Mouse (Mus musculus): ENCODE measurements around the gene Cfap157. TPM values are rescaled to one million over a fixed set of nuclear protein-coding genes. Genes with fewer than 3 reads are reported as not detected.

Cfap157 gene
- polyA plus RNA-seq, 1 experiment from 2014 or later = 0.45 TPM

DNA sequence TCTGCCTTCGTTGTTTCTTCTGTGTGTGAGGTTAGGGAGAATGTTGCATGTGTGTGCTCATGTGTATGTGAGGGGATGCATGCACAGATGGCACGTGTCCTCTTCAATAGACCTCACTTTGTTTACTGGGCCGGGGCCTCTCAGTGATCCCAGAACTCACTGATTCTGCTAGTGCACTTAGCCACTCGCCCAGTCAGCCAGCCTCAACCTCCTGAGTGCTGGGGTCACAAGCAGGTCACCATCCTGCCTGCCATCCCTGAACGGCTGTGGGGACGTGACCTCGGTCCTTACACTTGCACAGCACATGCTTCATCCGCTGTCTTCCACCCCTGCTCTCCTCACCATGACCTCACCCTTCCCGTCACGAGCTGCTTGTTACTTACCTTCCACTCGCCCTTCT lies 38.9 kb upstream of the Cfap157 start:
- Histone ChIP-seq H3K4me3 (replicated peaks; ENCODE audit: low read depth, low read length) (no peak overlapping the region), H3K9ac (ENCODE audit: low read depth, low read length) (no peak overlapping the region), H3K9me3 (replicated peaks; ENCODE audit: low read length) (no peaks in the 10 kb centered on the region), H3K27ac (no peak overlapping the region), H3K36me3 (ENCODE audit: insufficient read depth, low read length) (no peaks in the 10 kb centered on the region), H3K4me2 (ENCODE audit: low read length) (no peak overlapping the region), H3K4me1 (replicated peaks; ENCODE audit: insufficient read depth, low read length) (0 out of 2 replicates have a peak, but pooled peaks cover 8% of the 10 kb centered on the region), H3K27me3 (ENCODE audit: insufficient read depth, low read length) (no peaks in the 10 kb centered on the region)
- 34% methylated on average over 11 of the region's 11 CpGs for WGBS
- ATAC-seq (replicated peaks; ENCODE audit: low FRiP score, low read depth) (0 out of 2 replicates have a peak, but pooled peaks have one; percentile 31), DNase-seq (ENCODE audit: low spot score) (no peak)
- no peak for TF ChIP-seq CTCF (IDR thresholded peaks at IDR 0.05; ENCODE audit: low read depth)

DNA sequence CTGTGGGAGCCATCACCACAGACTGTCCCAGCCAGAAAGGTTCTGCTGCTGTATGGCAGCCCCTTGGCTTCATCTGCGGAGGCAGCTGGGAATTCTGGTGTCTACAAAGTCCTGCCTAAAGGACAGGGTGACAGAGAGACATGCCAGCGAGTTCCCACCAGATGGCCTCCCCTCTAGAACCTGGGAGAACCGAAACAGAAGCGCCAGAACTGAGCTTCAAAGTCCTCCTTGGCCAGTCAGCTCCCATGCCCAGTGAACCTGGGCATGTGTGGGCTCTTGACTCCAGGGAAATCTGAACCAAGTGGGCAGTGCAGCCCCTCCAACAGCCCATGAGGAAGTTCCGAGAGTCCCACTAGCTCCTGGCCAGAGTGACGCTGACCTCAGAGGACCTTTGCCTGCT lies 38.4 kb upstream of the Cfap157 start:
- DNase-seq (ENCODE audit: low spot score) (no peak), ATAC-seq (replicated peaks; ENCODE audit: low FRiP score, low read depth) (0 out of 2 replicates have a peak, but pooled peaks have one; percentile 30)
- no peaks in the 10 kb centered on the region for H3K36me3 ChIP-seq (ENCODE audit: insufficient read depth, low read length)
- H3K4me3 ChIP-seq (replicated peaks; ENCODE audit: low read depth, low read length) = no peak overlapping the region
- no peaks in the 10 kb centered on the region for H3K9me3 ChIP-seq (replicated peaks; ENCODE audit: low read length)
- H3K4me2 ChIP-seq (ENCODE audit: low read length) = no peak overlapping the region
- no peak overlapping the region for H3K9ac ChIP-seq (ENCODE audit: low read depth, low read length)
- no peak for TF ChIP-seq CTCF (IDR thresholded peaks at IDR 0.05; ENCODE audit: low read depth)
- 79% methylated on average over 6 of the region's 6 CpGs for WGBS
- no peaks in the 10 kb centered on the region for H3K27me3 ChIP-seq (ENCODE audit: insufficient read depth, low read length)
- H3K4me1 ChIP-seq (replicated peaks; ENCODE audit: insufficient read depth, low read length) = 0 out of 2 replicates have a peak, but pooled peaks cover 8% of the 10 kb centered on the region
- H3K27ac ChIP-seq = no peak overlapping the region

DNA sequence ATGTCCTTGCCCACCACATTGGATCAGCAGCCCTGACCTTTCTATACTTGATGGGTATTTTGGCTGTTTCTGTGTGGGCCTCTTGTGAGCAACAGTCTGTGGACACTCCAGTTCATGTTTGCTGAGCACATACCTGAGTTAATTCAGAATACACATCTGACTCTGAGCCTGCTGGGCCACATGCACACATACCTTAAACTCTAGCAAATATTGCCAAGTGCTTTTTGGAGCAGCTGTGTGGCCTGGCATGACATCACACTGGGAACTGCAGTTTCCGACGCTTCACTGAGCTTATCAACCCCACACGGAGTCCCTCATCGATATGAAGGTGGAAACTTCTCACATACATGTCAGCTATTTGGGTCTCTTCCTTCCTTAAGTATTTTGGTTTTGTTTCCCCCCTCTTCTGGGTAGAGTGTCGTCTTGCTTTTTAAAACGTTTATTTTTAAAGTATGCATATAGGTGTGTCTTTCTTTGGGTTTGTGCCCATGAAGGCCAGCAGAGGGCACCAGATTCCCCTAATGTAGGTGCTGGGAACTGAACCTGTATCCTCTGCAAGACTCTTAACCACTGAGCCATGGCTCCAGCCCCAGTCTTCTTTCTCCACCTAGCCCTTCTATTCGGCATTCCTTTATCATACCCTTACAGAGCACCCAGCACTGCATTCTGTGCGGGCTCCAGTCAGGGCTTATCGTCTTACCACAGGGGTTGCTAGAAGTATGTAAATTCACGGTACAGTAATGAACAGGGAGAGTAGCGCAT lies 37.0 kb upstream of the Cfap157 start:
- H3K4me2 ChIP-seq (ENCODE audit: low read length) = no peak overlapping the region
- 69% methylated on average over 11 of the region's 11 CpGs for WGBS
- no peak overlapping the region for H3K27ac ChIP-seq
- no peak for ATAC-seq (replicated peaks; ENCODE audit: low FRiP score, low read depth)
- no peaks in the 10 kb centered on the region for H3K27me3 ChIP-seq (ENCODE audit: insufficient read depth, low read length)
- DNase-seq (ENCODE audit: low spot score) = peak; percentile 56
- no peak overlapping the region for H3K9ac ChIP-seq (ENCODE audit: low read depth, low read length)
- H3K36me3 ChIP-seq (ENCODE audit: insufficient read depth, low read length) = no peaks in the 10 kb centered on the region
- no peak overlapping the region for H3K4me3 ChIP-seq (replicated peaks; ENCODE audit: low read depth, low read length)
- 0 out of 2 replicates have a peak, but pooled peaks cover 8% of the 10 kb centered on the region for H3K4me1 ChIP-seq (replicated peaks; ENCODE audit: insufficient read depth, low read length)
- TF ChIP-seq CTCF (IDR thresholded peaks at IDR 0.05; ENCODE audit: low read depth) = peak; percentile 77
- H3K9me3 ChIP-seq (replicated peaks; ENCODE audit: low read length) = no peaks in the 10 kb centered on the region

DNA sequence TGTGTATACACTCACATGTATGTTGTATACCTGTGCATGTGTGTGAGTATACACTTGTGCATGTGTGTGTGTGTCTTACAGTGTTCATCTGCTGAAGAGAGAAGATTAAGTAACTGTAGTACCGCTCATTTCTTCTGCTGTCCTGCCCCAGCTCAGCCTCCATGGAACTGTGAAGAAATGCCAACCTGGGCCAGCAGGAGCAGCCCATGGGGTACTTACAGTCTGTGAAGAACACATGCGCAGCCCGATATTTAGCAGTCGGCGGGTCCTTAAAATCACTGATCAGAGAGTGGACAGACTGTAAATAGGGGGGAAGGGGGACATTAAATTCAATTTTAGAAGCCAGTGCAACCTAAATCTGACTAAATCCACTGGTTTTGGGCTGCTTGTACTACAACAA lies 34.0 kb upstream of the Cfap157 start:
- no peak overlapping the region for H3K27ac ChIP-seq

DNA sequence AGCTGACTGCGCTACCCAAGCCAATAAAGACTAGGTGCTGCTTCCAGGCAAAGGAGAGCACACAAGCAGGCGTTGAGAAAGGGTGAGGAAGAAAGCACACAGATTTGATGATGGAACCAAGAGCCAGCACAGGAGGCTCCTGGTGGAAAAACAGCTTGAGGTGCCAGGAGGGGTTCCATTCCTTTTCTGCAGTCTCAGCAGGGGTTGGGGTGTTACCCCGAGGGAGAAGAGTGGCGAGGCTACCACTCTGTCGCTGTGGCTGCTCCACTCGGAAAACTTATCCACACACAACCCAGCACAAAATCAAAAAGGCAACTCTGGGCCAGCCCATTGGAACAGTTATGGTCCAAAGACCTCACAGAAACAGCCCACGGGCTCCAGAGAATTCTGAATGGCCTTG lies 33.4 kb upstream of the Cfap157 start:
- DNase-seq (ENCODE audit: low spot score) (no peak), ATAC-seq (replicated peaks; ENCODE audit: low FRiP score, low read depth) (no peak)
- H3K9ac ChIP-seq (ENCODE audit: low read depth, low read length) = no peak overlapping the region
- H3K4me2 ChIP-seq (ENCODE audit: low read length) = no peak overlapping the region
- no peaks in the 10 kb centered on the region for H3K9me3 ChIP-seq (replicated peaks; ENCODE audit: low read length)
- 67% methylated on average over 7 of the region's 7 CpGs for WGBS
- H3K4me3 ChIP-seq (replicated peaks; ENCODE audit: low read depth, low read length) = no peak overlapping the region
- H3K27me3 ChIP-seq (ENCODE audit: insufficient read depth, low read length) = no peaks in the 10 kb centered on the region
- no peak for TF ChIP-seq CTCF (IDR thresholded peaks at IDR 0.05; ENCODE audit: low read depth)
- H3K4me1 ChIP-seq (replicated peaks; ENCODE audit: insufficient read depth, low read length) = no peaks in the 10 kb centered on the region
- H3K36me3 ChIP-seq (ENCODE audit: insufficient read depth, low read length) = 0 out of 2 replicates have a peak, but pooled peaks cover 6% of the 10 kb centered on the region
- H3K27ac ChIP-seq = no peak overlapping the region

More for the DNA sequence above, 34.0 kb upstream of the Cfap157 start:
- Histone ChIP-seq H3K4me1 (replicated peaks; ENCODE audit: insufficient read depth, low read length) (0 out of 2 replicates have a peak, but pooled peaks cover under 1% of the 10 kb centered on the region), H3K36me3 (ENCODE audit: insufficient read depth, low read length) (0 out of 2 replicates have a peak, but pooled peaks cover 6% of the 10 kb centered on the region), H3K4me2 (ENCODE audit: low read length) (no peak overlapping the region), H3K9me3 (replicated peaks; ENCODE audit: low read length) (no peaks in the 10 kb centered on the region), H3K9ac (ENCODE audit: low read depth, low read length) (no peak overlapping the region), H3K27me3 (ENCODE audit: insufficient read depth, low read length) (no peaks in the 10 kb centered on the region), H3K4me3 (replicated peaks; ENCODE audit: low read depth, low read length) (no peak overlapping the region)
- no peak for TF ChIP-seq CTCF (IDR thresholded peaks at IDR 0.05; ENCODE audit: low read depth)
- 96% methylated on average over 5 of the region's 5 CpGs for WGBS
- no peak for DNase-seq (ENCODE audit: low spot score)
- no peak for ATAC-seq (replicated peaks; ENCODE audit: low FRiP score, low read depth)

DNA sequence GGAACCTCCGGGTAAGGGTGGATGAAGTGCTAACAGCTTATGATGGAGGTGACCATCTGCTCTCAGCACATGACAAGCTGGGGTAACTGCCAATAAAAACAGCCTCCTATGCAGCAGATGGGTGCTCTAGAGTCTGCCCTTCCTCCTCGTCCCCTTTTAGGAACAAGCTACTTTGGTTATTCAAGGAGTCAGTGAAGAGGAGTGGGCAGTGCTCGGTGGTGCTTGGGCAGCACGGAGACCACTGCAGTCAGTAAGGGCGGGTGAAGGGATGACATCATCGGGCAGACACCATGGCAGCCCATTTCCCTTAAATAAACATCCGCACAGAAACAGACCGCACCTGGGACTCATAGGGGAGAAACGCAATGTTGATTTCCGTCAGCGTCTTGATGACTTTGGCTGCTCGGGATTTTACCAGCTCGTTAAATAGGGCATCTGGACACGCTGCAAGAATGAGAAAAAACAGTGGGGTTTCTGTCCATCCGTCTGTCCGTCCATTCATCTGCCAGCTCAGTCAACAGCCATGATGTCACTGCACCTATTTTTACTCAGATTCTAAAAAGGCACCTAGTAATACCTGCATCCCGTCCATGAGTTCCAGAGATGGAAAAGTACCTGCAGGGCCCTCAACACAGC lies 32.8 kb upstream of the Cfap157 start:
- no peak for TF ChIP-seq CTCF (IDR thresholded peaks at IDR 0.05; ENCODE audit: low read depth)
- H3K4me1 ChIP-seq (replicated peaks; ENCODE audit: insufficient read depth, low read length) = no peaks in the 10 kb centered on the region
- H3K27me3 ChIP-seq (ENCODE audit: insufficient read depth, low read length) = no peaks in the 10 kb centered on the region
- 56% methylated on average over 17 of the region's 17 CpGs for WGBS
- ATAC-seq (replicated peaks; ENCODE audit: low FRiP score, low read depth) (no peak), DNase-seq (ENCODE audit: low spot score) (no peak)
- H3K4me2 ChIP-seq (ENCODE audit: low read length) = no peak overlapping the region
- H3K27ac ChIP-seq = no peak overlapping the region
- no peak overlapping the region for H3K4me3 ChIP-seq (replicated peaks; ENCODE audit: low read depth, low read length)
- H3K9ac ChIP-seq (ENCODE audit: low read depth, low read length) = no peak overlapping the region
- no peaks in the 10 kb centered on the region for H3K9me3 ChIP-seq (replicated peaks; ENCODE audit: low read length)
- 0 out of 2 replicates have a peak, but pooled peaks cover 6% of the 10 kb centered on the region for H3K36me3 ChIP-seq (ENCODE audit: insufficient read depth, low read length)

Data from kidney, postnatal 0 days (tissue).